ENCODE assay signal across 29 mouse cellular contexts in the genomic region with DNA sequence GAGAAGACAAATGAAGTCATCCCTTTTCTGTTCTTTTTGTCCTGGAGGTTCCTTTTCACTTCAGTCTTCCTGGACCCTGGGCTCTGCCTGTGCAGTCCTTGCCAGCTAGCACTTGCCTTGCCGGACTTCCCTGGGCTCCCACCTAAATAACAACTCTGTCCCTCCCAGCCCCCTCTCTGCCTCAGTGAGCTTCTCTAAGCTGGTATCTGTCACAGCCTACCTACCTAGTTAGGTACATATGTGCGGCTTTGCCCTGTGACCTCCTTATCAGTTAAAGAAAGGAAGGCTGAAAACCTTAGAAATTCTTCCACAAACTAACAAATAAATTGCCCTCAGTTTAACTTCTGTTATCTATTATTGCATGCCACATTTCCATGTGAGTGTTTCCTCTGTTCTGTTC.
"Had no signal": no experiment of that assay in that cellular context is flagged by ENCODE, and none has a peak within 500 bp of the region (broad histone marks: within the 10 kb centered on the region; RNA-seq: fewer than 3 reads in every experiment).

No protein-coding gene starts in this region.

- H3K27ac ChIP-seq: gastrocnemius, adult 2 months; heart, embryonic 10.5 days; hindbrain, embryonic 10.5 days; hindbrain, embryonic 12.5 days; hindbrain, embryonic 14.5 days; intestine, embryonic 15.5 days; kidney, embryonic 15.5 days; kidney, postnatal 0 days; layer of hippocampus, adult 2 months; limb, embryonic 10.5 days; limb, embryonic 12.5 days; liver, embryonic 13.5 days had no signal

- H3K4me3 ChIP-seq: gastrocnemius, adult 2 months; heart, embryonic 10.5 days; heart, embryonic 12.5 days; hindbrain, embryonic 10.5 days; hindbrain, embryonic 12.5 days; intestine, embryonic 15.5 days; kidney, embryonic 15.5 days; layer of hippocampus, adult 2 months; limb, embryonic 10.5 days; limb, embryonic 12.5 days; liver, embryonic 13.5 days had no signal

- H3K9ac ChIP-seq: heart, embryonic 12.5 days; hindbrain, embryonic 12.5 days; hindbrain, embryonic 14.5 days; intestine, embryonic 15.5 days; kidney, embryonic 15.5 days; limb, embryonic 12.5 days; liver, embryonic 13.5 days had no signal

- H3K27me3 ChIP-seq: heart, embryonic 12.5 days; hindbrain, embryonic 12.5 days; intestine, embryonic 15.5 days; kidney, embryonic 15.5 days; limb, embryonic 12.5 days; liver, embryonic 13.5 days had no signal

- H3K4me2 ChIP-seq: heart, embryonic 12.5 days; hindbrain, embryonic 12.5 days; hindbrain, embryonic 14.5 days; intestine, embryonic 15.5 days; kidney, embryonic 15.5 days; limb, embryonic 12.5 days; liver, embryonic 11.5 days; liver, embryonic 13.5 days had no signal

- DNase-seq: gastrocnemius, adult 2 months; gastrocnemius, postnatal 10 days; gastrocnemius, postnatal 25 days; heart, adult 18-20 months; heart, postnatal 10 days; heart, postnatal 4 days; kidney, adult 2 months; kidney, adult 9 months; kidney, postnatal 14 days; kidney, postnatal 36 days; layer of hippocampus, adult 9-11 months; layer of hippocampus, postnatal 36 days; liver; liver, embryonic 13.5 days had no signal

- H3K9me3 ChIP-seq: heart, embryonic 10.5 days; heart, embryonic 12.5 days; hindbrain, embryonic 10.5 days; hindbrain, embryonic 12.5 days; intestine, embryonic 15.5 days; kidney, embryonic 15.5 days; limb, embryonic 10.5 days; limb, embryonic 12.5 days; liver, embryonic 13.5 days had no signal

- H3K4me1 ChIP-seq: hindbrain, embryonic 10.5 days; hindbrain, embryonic 12.5 days; intestine, embryonic 15.5 days; limb, embryonic 10.5 days; limb, embryonic 12.5 days; liver, embryonic 13.5 days had no signal

- H3K36me3 ChIP-seq: heart, embryonic 10.5 days; heart, embryonic 12.5 days; hindbrain, embryonic 10.5 days; hindbrain, embryonic 12.5 days; intestine, embryonic 15.5 days; kidney, embryonic 15.5 days; limb, embryonic 10.5 days; limb, embryonic 12.5 days; liver, embryonic 13.5 days had no signal

- ATAC-seq: hindbrain, embryonic 16.5 days; inflammation-experienced regulatory T-cells, adult 6 months; intestine, embryonic 15.5 days; intestine, postnatal 0 days had no signal
